Mouse (Mus musculus) megakaryocyte, embryonic 14.5 days (primary cell): ENCODE measurements around the gene Dok4.

Experiments
- FLI1 ChIP-seq: IDR thresholded peaks from 2 replicates; pipeline ENCODE4 v1.6.1; 2012; ENCODE audit warnings: low read length, inconsistent platforms, mixed read lengths
- GATA1 ChIP-seq: IDR thresholded peaks from 3 replicates; pipeline ENCODE4 v1.6.1; 2012; ENCODE audit warnings: mixed read lengths, low read length, inconsistent platforms, borderline replicate concordance

GRCm38 (mm10) chr8:94828284-94828683, 47.8 kb downstream of the Dok4 start:
- no peak for TF ChIP-seq GATA1
- TF ChIP-seq FLI1, result no peak
